Mouse (Mus musculus): ENCODE data around the gene Nrap. TPM values are rescaled to one million over a fixed set of nuclear protein-coding genes. Genes with fewer than 3 reads are reported as not detected.

The Nrap gene
- polyA plus RNA-seq, 1 experiment = 0.07 TPM

GRCm38 (mm10) chr19:56287580-56288367 lies 102.1 kb downstream of the Nrap start:
- no peak overlapping the region for H3K4me3 ChIP-seq (ENCODE audit: control insufficient read depth, low read depth, low read length)
- no peak for TF ChIP-seq POLR2A (IDR thresholded peaks at IDR 0.05; ENCODE audit: control insufficient read depth, low read depth, low read length)
- TF ChIP-seq CTCF (IDR thresholded peaks at IDR 0.05; ENCODE audit: control insufficient read depth, insufficient read depth, insufficient replicate concordance, low read depth, low read length) = no peak
- H3K36me3 ChIP-seq (ENCODE audit: control insufficient read depth, insufficient read depth, low read length) = no peaks in the 10 kb centered on the region
- no peak overlapping the region for H3K27ac ChIP-seq (ENCODE audit: control insufficient read depth, insufficient read depth, low read depth, low read length)
- no peaks in the 10 kb centered on the region for H3K4me1 ChIP-seq (ENCODE audit: control insufficient read depth, insufficient read depth, low read length)
- no peaks in the 10 kb centered on the region for H3K27me3 ChIP-seq (ENCODE audit: control insufficient read depth, insufficient read depth, low read length)

DNA sequence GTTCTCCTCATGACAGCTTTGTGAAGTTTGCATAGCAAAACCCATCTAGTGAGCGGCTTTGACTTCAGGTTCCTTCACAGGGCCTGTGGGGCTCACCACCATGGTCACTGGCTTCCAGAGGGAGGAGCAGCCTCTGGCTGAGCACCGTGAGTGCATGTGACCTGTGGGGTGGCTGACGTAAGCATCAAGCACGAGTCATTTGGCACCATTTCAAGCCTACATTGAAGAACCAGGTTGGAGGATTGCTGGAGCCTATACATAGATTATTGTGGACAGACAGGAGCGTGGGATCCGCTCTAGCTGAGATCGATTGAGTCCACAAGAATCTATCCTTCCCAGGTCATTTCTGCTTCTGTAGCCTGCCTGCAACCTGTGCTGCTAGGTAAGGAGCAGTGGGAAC lies 103.0 kb downstream of the Nrap start, which contains the start of gene Habp2:
Gene Habp2 (plus strand): TSS at position 272 of the 400 bp plus-strand sequence.
- TF ChIP-seq POLR2A (IDR thresholded peaks at IDR 0.05; ENCODE audit: control insufficient read depth, low read depth, low read length) (no peak), CTCF (IDR thresholded peaks at IDR 0.05; ENCODE audit: control insufficient read depth, insufficient read depth, insufficient replicate concordance, low read depth, low read length) (no peak)
- H3K27me3 ChIP-seq (ENCODE audit: control insufficient read depth, insufficient read depth, low read length) = no peaks in the 10 kb centered on the region

DNA sequence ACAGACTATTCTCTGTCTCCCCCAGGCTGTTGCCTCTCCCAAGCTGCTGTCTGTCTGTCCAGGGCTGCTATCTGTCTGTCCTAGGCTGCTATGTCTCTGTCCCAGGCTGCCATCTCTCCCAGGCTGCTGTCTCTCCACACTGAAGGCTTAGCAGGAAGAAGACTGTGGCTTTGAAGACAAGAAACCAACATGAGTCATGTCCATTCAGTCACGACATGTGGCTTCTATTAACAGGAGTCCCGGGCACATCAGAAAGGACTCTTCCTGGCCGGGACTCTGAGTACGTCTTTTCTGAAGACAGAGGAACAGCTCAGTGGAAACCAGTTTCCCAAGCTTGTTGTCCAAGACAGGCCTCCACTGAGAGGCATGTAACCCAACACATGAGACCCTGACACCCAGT lies 104.6 kb downstream of the Nrap start:
- H3K4me3 ChIP-seq (ENCODE audit: control insufficient read depth, low read depth, low read length) = no peak overlapping the region
- H3K27ac ChIP-seq (ENCODE audit: control insufficient read depth, insufficient read depth, low read depth, low read length) = no peak overlapping the region
- no peaks in the 10 kb centered on the region for H3K36me3 ChIP-seq (ENCODE audit: control insufficient read depth, insufficient read depth, low read length)
- TF ChIP-seq POLR2A (IDR thresholded peaks at IDR 0.05; ENCODE audit: control insufficient read depth, low read depth, low read length) = no peak
- TF ChIP-seq CTCF (IDR thresholded peaks at IDR 0.05; ENCODE audit: control insufficient read depth, insufficient read depth, insufficient replicate concordance, low read depth, low read length) = no peak
- H3K4me1 ChIP-seq (ENCODE audit: control insufficient read depth, insufficient read depth, low read length) = no peaks in the 10 kb centered on the region
- no peaks in the 10 kb centered on the region for H3K27me3 ChIP-seq (ENCODE audit: control insufficient read depth, insufficient read depth, low read length)

More for the DNA sequence above, 103.0 kb downstream of the Nrap start, which contains the start of gene Habp2:
- Histone ChIP-seq H3K36me3 (ENCODE audit: control insufficient read depth, insufficient read depth, low read length) (no peaks in the 10 kb centered on the region), H3K4me1 (ENCODE audit: control insufficient read depth, insufficient read depth, low read length) (no peaks in the 10 kb centered on the region), H3K27ac (ENCODE audit: control insufficient read depth, insufficient read depth, low read depth, low read length) (no peak within 1 kb of the TSS), H3K4me3 (ENCODE audit: control insufficient read depth, low read depth, low read length) (no peak within 1 kb of the TSS)

- H3K4me3 ChIP-seq (ENCODE audit: control insufficient read depth, low read depth, low read length) = no peak overlapping the region
- TF ChIP-seq CTCF (IDR thresholded peaks at IDR 0.05; ENCODE audit: control insufficient read depth, insufficient read depth, insufficient replicate concordance, low read depth, low read length) = no peak
- TF ChIP-seq POLR2A (IDR thresholded peaks at IDR 0.05; ENCODE audit: control insufficient read depth, low read depth, low read length) = no peak
- no peak overlapping the region for H3K27ac ChIP-seq (ENCODE audit: control insufficient read depth, insufficient read depth, low read depth, low read length)
These were observed 111.5 kb downstream of the Nrap start for GRCm38 (mm10) chr19:56278366-56278765.

DNA sequence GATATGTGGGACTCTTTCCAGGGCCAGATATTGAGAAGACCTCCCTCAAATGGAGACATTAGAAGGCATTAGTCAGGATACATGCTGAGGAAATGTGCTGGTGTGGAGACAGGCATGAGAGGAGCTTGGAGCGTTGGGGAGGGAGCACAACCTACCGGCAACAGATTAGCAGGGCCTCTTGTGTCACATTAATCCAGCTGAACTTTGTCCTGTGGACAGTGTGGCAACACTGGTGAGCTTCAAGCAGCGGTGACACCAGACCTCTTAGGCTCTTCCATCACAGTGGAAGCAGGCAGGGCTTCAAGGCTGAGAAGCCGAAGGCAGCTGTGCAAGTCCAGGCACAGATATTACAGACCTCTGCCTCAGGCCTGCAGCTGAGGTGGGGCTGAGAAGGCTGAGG lies 111.9 kb downstream of the Nrap start:
- Histone ChIP-seq H3K27me3 (ENCODE audit: control insufficient read depth, insufficient read depth, low read length) (no peaks in the 10 kb centered on the region), H3K36me3 (ENCODE audit: control insufficient read depth, insufficient read depth, low read length) (no peaks in the 10 kb centered on the region), H3K27ac (ENCODE audit: control insufficient read depth, insufficient read depth, low read depth, low read length) (no peak overlapping the region), H3K4me3 (ENCODE audit: control insufficient read depth, low read depth, low read length) (no peak overlapping the region), H3K4me1 (ENCODE audit: control insufficient read depth, insufficient read depth, low read length) (no peaks in the 10 kb centered on the region)
- TF ChIP-seq POLR2A (IDR thresholded peaks at IDR 0.05; ENCODE audit: control insufficient read depth, low read depth, low read length) (no peak), CTCF (IDR thresholded peaks at IDR 0.05; ENCODE audit: control insufficient read depth, insufficient read depth, insufficient replicate concordance, low read depth, low read length) (no peak)

More at GRCm38 (mm10) chr19:56278366-56278765, 111.5 kb downstream of the Nrap start:
- H3K27me3 ChIP-seq (ENCODE audit: control insufficient read depth, insufficient read depth, low read length) = no peaks in the 10 kb centered on the region
- H3K36me3 ChIP-seq (ENCODE audit: control insufficient read depth, insufficient read depth, low read length) = no peaks in the 10 kb centered on the region
- no peaks in the 10 kb centered on the region for H3K4me1 ChIP-seq (ENCODE audit: control insufficient read depth, insufficient read depth, low read length)

GRCm38 (mm10) chr19:56277140-56277804 lies 112.6 kb downstream of the Nrap start:
- H3K27ac ChIP-seq (ENCODE audit: control insufficient read depth, insufficient read depth, low read depth, low read length) = no peak overlapping the region
- no peaks in the 10 kb centered on the region for H3K27me3 ChIP-seq (ENCODE audit: control insufficient read depth, insufficient read depth, low read length)
- no peak for TF ChIP-seq POLR2A (IDR thresholded peaks at IDR 0.05; ENCODE audit: control insufficient read depth, low read depth, low read length)
- peak; percentile 42; the same call in 1 of the 2 replicates for TF ChIP-seq CTCF (IDR thresholded peaks at IDR 0.05; ENCODE audit: control insufficient read depth, insufficient read depth, insufficient replicate concordance, low read depth, low read length)
- H3K4me3 ChIP-seq (ENCODE audit: control insufficient read depth, low read depth, low read length) = no peak overlapping the region
- no peaks in the 10 kb centered on the region for H3K36me3 ChIP-seq (ENCODE audit: control insufficient read depth, insufficient read depth, low read length)
- H3K4me1 ChIP-seq (ENCODE audit: control insufficient read depth, insufficient read depth, low read length) = no peaks in the 10 kb centered on the region

GRCm38 (mm10) chr19:56272081-56272480 lies 117.8 kb downstream of the Nrap start:
- TF ChIP-seq POLR2A (IDR thresholded peaks at IDR 0.05; ENCODE audit: control insufficient read depth, low read depth, low read length) (no peak), CTCF (IDR thresholded peaks at IDR 0.05; ENCODE audit: control insufficient read depth, insufficient read depth, insufficient replicate concordance, low read depth, low read length) (no peak)
- H3K27me3 ChIP-seq (ENCODE audit: control insufficient read depth, insufficient read depth, low read length) = no peaks in the 10 kb centered on the region
- no peaks in the 10 kb centered on the region for H3K4me1 ChIP-seq (ENCODE audit: control insufficient read depth, insufficient read depth, low read length)
- H3K36me3 ChIP-seq (ENCODE audit: control insufficient read depth, insufficient read depth, low read length) = no peaks in the 10 kb centered on the region
- no peak overlapping the region for H3K27ac ChIP-seq (ENCODE audit: control insufficient read depth, insufficient read depth, low read depth, low read length)
- no peak overlapping the region for H3K4me3 ChIP-seq (ENCODE audit: control insufficient read depth, low read depth, low read length)

Other genes starting within 250 kb of the Nrap start
- gene Habp2, start 102.9 kb downstream of the Nrap start, polyA plus RNA-seq (2012; rRNA removed) = 0.13 TPM in 1 of 2 replicates, not detected in the other
- 1.7 and 2.3 TPM in 2 replicates for gene Casp7, start 7.1 kb upstream of the Nrap start, polyA plus RNA-seq (2012; rRNA removed)
- 0.17 and 0.48 TPM in 2 replicates for gene Plekhs1, start 71.6 kb upstream of the Nrap start, polyA plus RNA-seq (2012; rRNA removed)
- gene Dclre1a, start 158.2 kb upstream of the Nrap start, polyA plus RNA-seq (2012; rRNA removed) = 2.5 and 2.9 TPM in 2 replicates
- 1.8 and 2.0 TPM in 2 replicates for gene Nhlrc2, start 158.2 kb upstream of the Nrap start, polyA plus RNA-seq (2012; rRNA removed)

Data from testis, adult 2 months (tissue).